Mouse (Mus musculus) layer of hippocampus, adult 9-10 months (tissue): ENCODE data around the gene Zfp800.

Source experiments
- DNase-seq: peaks from one replicate; pipeline ENCODE4 v3.0.0; 2022; ENCODE audit warnings: low spot score

Gene Zfp800

GRCm38 (mm10) chr6:28309692-28310091 lies 88.1 kb downstream of the Zfp800 start:
- no peak for DNase-seq

GRCm38 (mm10) chr6:28308929-28309328 lies 88.9 kb downstream of the Zfp800 start:
- no peak for DNase-seq

- DNase-seq = no peak
Measured at GRCm38 (mm10) chr6:28306702-28307101, 91.1 kb downstream of the Zfp800 start.

- no peak for DNase-seq
Measured at GRCm38 (mm10) chr6:28296306-28296705, 101.5 kb downstream of the Zfp800 start.

GRCm38 (mm10) chr6:28295581-28295980 lies 102.2 kb downstream of the Zfp800 start:
- no peak for DNase-seq

GRCm38 (mm10) chr6:28292810-28293209 lies 105.0 kb downstream of the Zfp800 start:
- DNase-seq = no peak

GRCm38 (mm10) chr6:28279886-28280285 lies 117.9 kb downstream of the Zfp800 start:
- DNase-seq = peak; percentile 29

GRCm38 (mm10) chr6:28262198-28262621 lies 135.6 kb downstream of the Zfp800 start:
- peak; percentile 25 for DNase-seq

GRCm38 (mm10) chr6:28261307-28262197 lies 136.3 kb downstream of the Zfp800 start:
- peak; percentile 71 for DNase-seq

GRCm38 (mm10) chr6:28260425-28261191 lies 137.2 kb downstream of the Zfp800 start:
- DNase-seq = no peak

- no peak for DNase-seq
Measured at GRCm38 (mm10) chr6:28259750-28260149, 138.1 kb downstream of the Zfp800 start.

- no peak for DNase-seq
Measured at GRCm38 (mm10) chr6:28258440-28258839, 139.4 kb downstream of the Zfp800 start.

- DNase-seq = no peak
Measured at GRCm38 (mm10) chr6:28257772-28258171, 140.0 kb downstream of the Zfp800 start.

GRCm38 (mm10) chr6:28252790-28253189 lies 145.0 kb downstream of the Zfp800 start:
- DNase-seq = no peak

GRCm38 (mm10) chr6:28248211-28248610 lies 149.6 kb downstream of the Zfp800 start:
- DNase-seq = no peak

- DNase-seq = no peak
Measured at GRCm38 (mm10) chr6:28232618-28233361, 165.0 kb downstream of the Zfp800 start.

- DNase-seq = no peak
Measured at GRCm38 (mm10) chr6:28228085-28228484, 169.7 kb downstream of the Zfp800 start.

GRCm38 (mm10) chr6:28221017-28221416 lies 176.8 kb downstream of the Zfp800 start:
- no peak for DNase-seq

GRCm38 (mm10) chr6:28218386-28218785 lies 179.4 kb downstream of the Zfp800 start:
- DNase-seq = no peak

- DNase-seq = no peak
Measured at GRCm38 (mm10) chr6:28215268-28215954, 182.4 kb downstream of the Zfp800 start.

- peak; percentile 22 for DNase-seq
Measured at GRCm38 (mm10) chr6:28214658-28215267, 183.0 kb downstream of the Zfp800 start.
